Mouse (Mus musculus): Measurements from ENCODE around the gene Tgoln1. TPM values are rescaled to one million over a fixed set of nuclear protein-coding genes. Genes with fewer than 3 reads are reported as not detected.

Tgoln1 gene
- total RNA-seq (2021) (10 to 100 TPM; 60.1 to 68.0 TPM), polyA plus RNA-seq (2012; rRNA removed) (29.0 and 55.7 TPM in 2 replicates)
- long read RNA-seq, full-length matches to known transcripts, result 57 of 71 reads
- long read RNA-seq, partial matches to known transcripts, result 4 of 71 reads
- long read RNA-seq, other reads (novel, unspliced or antisense), result 10 of 71 reads

GRCm38 (mm10) chr6:72616643-72617288 is at the start of gene Tgoln1:
TSS of gene Tgoln1 (minus strand) at chr6:72617000.
- TF ChIP-seq POLR2A (IDR thresholded peaks at IDR 0.05; ENCODE audit: insufficient read depth, low read depth, low read length) (peak; percentile 99), EP300 (IDR thresholded peaks at IDR 0.05; ENCODE audit: insufficient read depth, low read depth, low read length) (peak; percentile 69; the same call in 1 of the 2 replicates), CTCF (IDR thresholded peaks at IDR 0.05) (no peak)
- H3K27me3 ChIP-seq (ENCODE audit: control insufficient read depth, insufficient read depth, low read length), result no peaks in the 10 kb centered on the region
- H3K4me1 ChIP-seq (ENCODE audit: control insufficient read depth, insufficient read depth, low read length), result peaks cover 6% of the 10 kb centered on the region
- peak within 1 kb of the TSS; percentile 88 for H3K27ac ChIP-seq
- no peaks in the 10 kb centered on the region for H3K79me2 ChIP-seq (replicated peaks; ENCODE audit: control insufficient read depth, insufficient read depth, low read length)
- H3K9ac ChIP-seq (ENCODE audit: low read depth, low read length), result peak within 1 kb of the TSS; percentile 82
- under 1% methylated on average over 41 of the region's 41 CpGs for WGBS
- H3K4me3 ChIP-seq, result peak within 1 kb of the TSS; percentile 83
- DNase-seq, result peak; percentile 96
- peaks cover 25% of the 10 kb centered on the region for H3K36me3 ChIP-seq (ENCODE audit: control insufficient read depth, insufficient read depth, low read length)
- intact Hi-C loops (cut with DNase I), result loop anchor here (2.0 kb wide), 1 partner anchor 16 kb away; no protein-coding TSS in a partner anchor

GRCm38 (mm10) chr6:72664290-72664689 is 47.5 kb upstream of the Tgoln1 start:
- Histone ChIP-seq H3K79me2 (replicated peaks; ENCODE audit: control insufficient read depth, insufficient read depth, low read length) (no peaks in the 10 kb centered on the region), H3K27me3 (ENCODE audit: control insufficient read depth, insufficient read depth, low read length) (no peaks in the 10 kb centered on the region), H3K4me1 (ENCODE audit: control insufficient read depth, insufficient read depth, low read length) (peaks cover 24% of the 10 kb centered on the region), H3K36me3 (ENCODE audit: control insufficient read depth, insufficient read depth, low read length) (no peaks in the 10 kb centered on the region), H3K9ac (ENCODE audit: low read depth, low read length) (peak overlapping the region; percentile 10; the same call in 1 of the 2 replicates), H3K27ac (no peak overlapping the region), H3K4me3 (no peak overlapping the region)
- no peak for TF ChIP-seq CTCF (IDR thresholded peaks at IDR 0.05)
- TF ChIP-seq EP300 (IDR thresholded peaks at IDR 0.05; ENCODE audit: insufficient read depth, low read depth, low read length), result no peak
- no peak for TF ChIP-seq POLR2A (IDR thresholded peaks at IDR 0.05; ENCODE audit: insufficient read depth, low read depth, low read length)
- 15% methylated on average over 8 of the region's 8 CpGs for WGBS
- intact Hi-C loops (cut with DNase I), result no loop called here
- no peak for DNase-seq

- H3K79me2 ChIP-seq (replicated peaks; ENCODE audit: control insufficient read depth, insufficient read depth, low read length), result no peaks in the 10 kb centered on the region
- TF ChIP-seq POLR2A (IDR thresholded peaks at IDR 0.05; ENCODE audit: insufficient read depth, low read depth, low read length), result no peak; the same call in 1 of the 2 replicates
- TF ChIP-seq EP300 (IDR thresholded peaks at IDR 0.05; ENCODE audit: insufficient read depth, low read depth, low read length), result peak; percentile 55; the same call in 1 of the 2 replicates
- peak; percentile 58 for TF ChIP-seq CTCF (IDR thresholded peaks at IDR 0.05)
- intact Hi-C loops (cut with DNase I), result no loop called here
- peak overlapping the region; percentile 37; the same call in 1 of the 2 replicates for H3K9ac ChIP-seq (ENCODE audit: low read depth, low read length)
- H3K27ac ChIP-seq, result peak overlapping the region; percentile 65
- no peaks in the 10 kb centered on the region for H3K36me3 ChIP-seq (ENCODE audit: control insufficient read depth, insufficient read depth, low read length)
- H3K4me3 ChIP-seq, result no peak overlapping the region
- peak in 1 of 2 experiments; percentile 55 for DNase-seq
- 23% methylated on average over 1 of the region's 1 CpGs for WGBS
- H3K4me1 ChIP-seq (ENCODE audit: control insufficient read depth, insufficient read depth, low read length), result peaks cover 24% of the 10 kb centered on the region
- H3K27me3 ChIP-seq (ENCODE audit: control insufficient read depth, insufficient read depth, low read length), result no peaks in the 10 kb centered on the region
These were observed 46.2 kb upstream of the Tgoln1 start for GRCm38 (mm10) chr6:72663000-72663399.

GRCm38 (mm10) chr6:72660391-72660720 is 43.6 kb upstream of the Tgoln1 start:
- no peak for DNase-seq
- H3K79me2 ChIP-seq (replicated peaks; ENCODE audit: control insufficient read depth, insufficient read depth, low read length), result no peaks in the 10 kb centered on the region
- no peak for TF ChIP-seq EP300 (IDR thresholded peaks at IDR 0.05; ENCODE audit: insufficient read depth, low read depth, low read length)
- no peak for TF ChIP-seq POLR2A (IDR thresholded peaks at IDR 0.05; ENCODE audit: insufficient read depth, low read depth, low read length)
- TF ChIP-seq CTCF (IDR thresholded peaks at IDR 0.05), result no peak
- no peaks in the 10 kb centered on the region for H3K36me3 ChIP-seq (ENCODE audit: control insufficient read depth, insufficient read depth, low read length)
- no peaks in the 10 kb centered on the region for H3K27me3 ChIP-seq (ENCODE audit: control insufficient read depth, insufficient read depth, low read length)
- H3K4me3 ChIP-seq, result no peak overlapping the region
- peaks cover 27% of the 10 kb centered on the region for H3K4me1 ChIP-seq (ENCODE audit: control insufficient read depth, insufficient read depth, low read length)
- intact Hi-C loops (cut with DNase I), result no loop called here
- peak overlapping the region; percentile 63; the same call in 1 of the 2 replicates for H3K27ac ChIP-seq
- WGBS, result 46% methylated on average over 6 of the region's 6 CpGs
- no peak overlapping the region for H3K9ac ChIP-seq (ENCODE audit: low read depth, low read length)

GRCm38 (mm10) chr6:72659717-72660390 is 43.1 kb upstream of the Tgoln1 start:
- no peak for TF ChIP-seq CTCF (IDR thresholded peaks at IDR 0.05)
- TF ChIP-seq EP300 (IDR thresholded peaks at IDR 0.05; ENCODE audit: insufficient read depth, low read depth, low read length), result no peak
- TF ChIP-seq POLR2A (IDR thresholded peaks at IDR 0.05; ENCODE audit: insufficient read depth, low read depth, low read length), result no peak
- H3K27me3 ChIP-seq (ENCODE audit: control insufficient read depth, insufficient read depth, low read length), result no peaks in the 10 kb centered on the region
- H3K9ac ChIP-seq (ENCODE audit: low read depth, low read length), result no peak overlapping the region
- peaks cover 27% of the 10 kb centered on the region for H3K4me1 ChIP-seq (ENCODE audit: control insufficient read depth, insufficient read depth, low read length)
- no peak overlapping the region for H3K4me3 ChIP-seq
- intact Hi-C loops (cut with DNase I), result no loop called here
- 32% methylated on average over 8 of the region's 8 CpGs for WGBS
- DNase-seq, result no peak
- H3K27ac ChIP-seq, result peak overlapping the region; percentile 63
- no peaks in the 10 kb centered on the region for H3K79me2 ChIP-seq (replicated peaks; ENCODE audit: control insufficient read depth, insufficient read depth, low read length)
- H3K36me3 ChIP-seq (ENCODE audit: control insufficient read depth, insufficient read depth, low read length), result no peaks in the 10 kb centered on the region
